Mouse (Mus musculus): ENCODE data around the gene Lancl3. TPM values are rescaled to one million over a fixed set of nuclear protein-coding genes. Genes with fewer than 3 reads are reported as not detected.

Gene Lancl3
- polyA plus RNA-seq, 1 experiment = 1.3 TPM

DNA sequence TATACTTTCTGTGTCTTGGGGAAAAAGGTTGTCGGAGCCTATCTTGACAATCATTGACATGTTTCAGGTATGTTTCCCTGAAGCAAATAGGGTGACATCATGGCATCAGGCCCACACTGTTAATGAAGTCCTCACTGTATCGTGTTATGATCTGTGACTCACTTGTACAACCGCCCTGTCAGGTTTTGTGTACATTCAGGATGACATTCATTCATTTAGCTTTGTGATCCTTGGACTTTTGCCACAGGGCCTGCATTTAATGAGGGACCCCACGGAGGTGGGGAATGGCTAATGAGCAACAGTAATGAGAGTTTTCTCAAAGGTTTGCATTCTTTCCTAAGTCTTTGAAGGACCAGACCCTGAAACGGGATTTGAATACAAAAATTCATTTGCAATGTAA is 49.2 kb downstream of the Lancl3 start:
- TF ChIP-seq FOSL1 (IDR thresholded peaks at IDR 0.05; ENCODE audit: insufficient read depth, low read length, poor library complexity, severe bottlenecking) (no peak), CTCF (IDR thresholded peaks at IDR 0.05; ENCODE audit: control insufficient read depth, insufficient read depth, insufficient read length) (no peak), CEBPB (IDR thresholded peaks at IDR 0.05; ENCODE audit: low read depth) (no peak), MYOG (IDR thresholded peaks at IDR 0.05; ENCODE audit: control insufficient read depth, extremely low read depth, insufficient read length) (no peak), MYOD1 (IDR thresholded peaks at IDR 0.05; ENCODE audit: control insufficient read depth, insufficient read length, low read depth) (no peak), USF1 (IDR thresholded peaks at IDR 0.05; ENCODE audit: low read depth) (no peak), MAX (IDR thresholded peaks at IDR 0.05) (no peak)
- Histone ChIP-seq H3K36me3 (ENCODE audit: control insufficient read depth, insufficient read depth) (no peaks in the 10 kb centered on the region), H3K79me2 (ENCODE audit: control insufficient read depth, insufficient read depth) (no peaks in the 10 kb centered on the region), H3ac (ENCODE audit: control insufficient read depth, insufficient read length, low read depth) (no peak overlapping the region), H3K79me3 (ENCODE audit: low read depth) (no peaks in the 10 kb centered on the region), H3K4me3 (ENCODE audit: insufficient read depth, poor library complexity, severe bottlenecking) (no peak overlapping the region), H3K27me3 (ENCODE audit: control insufficient read depth, insufficient read depth, insufficient read length) (no peaks in the 10 kb centered on the region)

GRCm38 (mm10) chrX:9253990-9254389 is 54.3 kb downstream of the Lancl3 start:
- no peak overlapping the region for H3K4me3 ChIP-seq (ENCODE audit: insufficient read depth, poor library complexity, severe bottlenecking)
- H3K79me3 ChIP-seq (ENCODE audit: low read depth) = no peaks in the 10 kb centered on the region
- TF ChIP-seq MYOD1 (IDR thresholded peaks at IDR 0.05; ENCODE audit: control insufficient read depth, insufficient read length, low read depth) (no peak), MYOG (IDR thresholded peaks at IDR 0.05; ENCODE audit: control insufficient read depth, extremely low read depth, insufficient read length) (no peak), MAX (IDR thresholded peaks at IDR 0.05) (no peak), USF1 (IDR thresholded peaks at IDR 0.05; ENCODE audit: low read depth) (no peak), FOSL1 (IDR thresholded peaks at IDR 0.05; ENCODE audit: insufficient read depth, low read length, poor library complexity, severe bottlenecking) (no peak), CEBPB (IDR thresholded peaks at IDR 0.05; ENCODE audit: low read depth) (no peak), CTCF (IDR thresholded peaks at IDR 0.05; ENCODE audit: control insufficient read depth, insufficient read depth, insufficient read length) (no peak)
- no peaks in the 10 kb centered on the region for H3K27me3 ChIP-seq (ENCODE audit: control insufficient read depth, insufficient read depth, insufficient read length)
- H3K79me2 ChIP-seq (ENCODE audit: control insufficient read depth, insufficient read depth) = no peaks in the 10 kb centered on the region
- no peaks in the 10 kb centered on the region for H3K36me3 ChIP-seq (ENCODE audit: control insufficient read depth, insufficient read depth)
- H3ac ChIP-seq (ENCODE audit: control insufficient read depth, insufficient read length, low read depth) = no peak overlapping the region

DNA sequence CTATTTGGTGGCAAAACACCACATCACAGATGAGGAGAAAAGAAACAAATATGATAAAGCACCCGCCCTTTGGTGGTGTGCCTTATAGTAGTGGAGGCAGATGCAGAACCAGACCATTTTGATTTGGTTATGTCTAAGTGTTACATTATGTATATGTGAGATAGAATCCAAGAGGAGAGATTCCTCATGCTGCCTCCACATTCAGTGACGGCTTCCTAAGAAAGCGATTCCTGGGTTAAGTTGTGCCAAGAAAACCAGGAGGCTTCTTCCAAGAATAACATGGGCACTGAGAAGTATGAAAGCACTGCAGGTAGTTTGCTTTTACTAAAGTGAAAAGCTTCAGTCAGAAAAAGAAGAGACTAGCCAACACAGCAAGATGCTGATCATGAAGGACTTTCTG is 55.2 kb downstream of the Lancl3 start:
- no peak overlapping the region for H3K4me3 ChIP-seq (ENCODE audit: insufficient read depth, poor library complexity, severe bottlenecking)

GRCm38 (mm10) chrX:9256766-9257165 is 57.1 kb downstream of the Lancl3 start, which contains the start of gene Gm14862:
TSS of gene Gm14862 (minus strand) at chrX:9256899.
- Histone ChIP-seq H3K4me3 (ENCODE audit: insufficient read depth, poor library complexity, severe bottlenecking) (no peak within 1 kb of the TSS), H3K27me3 (ENCODE audit: control insufficient read depth, insufficient read depth, insufficient read length) (no peaks in the 10 kb centered on the region), H3K36me3 (ENCODE audit: control insufficient read depth, insufficient read depth) (no peaks in the 10 kb centered on the region), H3K79me2 (ENCODE audit: control insufficient read depth, insufficient read depth) (no peaks in the 10 kb centered on the region), H3K79me3 (ENCODE audit: low read depth) (no peaks in the 10 kb centered on the region), H3ac (ENCODE audit: control insufficient read depth, insufficient read length, low read depth) (no peak within 1 kb of the TSS)
- no peak for TF ChIP-seq MAX (IDR thresholded peaks at IDR 0.05)
- no peak for TF ChIP-seq CEBPB (IDR thresholded peaks at IDR 0.05; ENCODE audit: low read depth)
- no peak for TF ChIP-seq MYOD1 (IDR thresholded peaks at IDR 0.05; ENCODE audit: control insufficient read depth, insufficient read length, low read depth)
- TF ChIP-seq MYOG (IDR thresholded peaks at IDR 0.05; ENCODE audit: control insufficient read depth, extremely low read depth, insufficient read length) = no peak
- TF ChIP-seq USF1 (IDR thresholded peaks at IDR 0.05; ENCODE audit: low read depth) = no peak
- TF ChIP-seq CTCF (IDR thresholded peaks at IDR 0.05; ENCODE audit: control insufficient read depth, insufficient read depth, insufficient read length) = no peak
- TF ChIP-seq FOSL1 (IDR thresholded peaks at IDR 0.05; ENCODE audit: insufficient read depth, low read length, poor library complexity, severe bottlenecking) = no peak

More for the DNA sequence above, 55.2 kb downstream of the Lancl3 start:
- no peaks in the 10 kb centered on the region for H3K79me2 ChIP-seq (ENCODE audit: control insufficient read depth, insufficient read depth)
- H3K79me3 ChIP-seq (ENCODE audit: low read depth) = no peaks in the 10 kb centered on the region
- no peak overlapping the region for H3ac ChIP-seq (ENCODE audit: control insufficient read depth, insufficient read length, low read depth)
- no peaks in the 10 kb centered on the region for H3K36me3 ChIP-seq (ENCODE audit: control insufficient read depth, insufficient read depth)
- TF ChIP-seq CEBPB (IDR thresholded peaks at IDR 0.05; ENCODE audit: low read depth) (no peak), MAX (IDR thresholded peaks at IDR 0.05) (no peak), MYOD1 (IDR thresholded peaks at IDR 0.05; ENCODE audit: control insufficient read depth, insufficient read length, low read depth) (no peak), FOSL1 (IDR thresholded peaks at IDR 0.05; ENCODE audit: insufficient read depth, low read length, poor library complexity, severe bottlenecking) (no peak), MYOG (IDR thresholded peaks at IDR 0.05; ENCODE audit: control insufficient read depth, extremely low read depth, insufficient read length) (no peak), CTCF (IDR thresholded peaks at IDR 0.05; ENCODE audit: control insufficient read depth, insufficient read depth, insufficient read length) (no peak), USF1 (IDR thresholded peaks at IDR 0.05; ENCODE audit: low read depth) (no peak)
- no peaks in the 10 kb centered on the region for H3K27me3 ChIP-seq (ENCODE audit: control insufficient read depth, insufficient read depth, insufficient read length)

DNA sequence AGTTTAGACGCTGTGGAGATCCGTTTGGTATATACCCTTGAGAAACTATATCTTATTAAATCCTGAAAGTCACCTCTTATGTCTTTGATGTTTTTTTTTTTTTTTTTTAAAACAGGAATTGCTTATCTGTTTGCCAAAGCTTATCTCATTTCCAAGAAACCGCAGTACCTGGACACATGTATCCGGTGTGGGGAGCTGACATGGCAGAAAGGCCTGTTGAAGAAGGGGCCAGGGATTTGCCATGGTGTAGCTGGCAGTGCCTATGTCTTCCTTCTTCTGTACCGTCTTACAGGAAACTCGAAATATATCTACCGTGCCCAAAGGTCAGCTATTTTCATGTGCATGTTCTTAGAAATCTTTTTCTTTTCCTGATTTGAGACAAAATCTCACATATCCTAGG is 58.1 kb downstream of the Lancl3 start:
- no peak overlapping the region for H3K4me3 ChIP-seq (ENCODE audit: insufficient read depth, poor library complexity, severe bottlenecking)
- no peaks in the 10 kb centered on the region for H3K79me3 ChIP-seq (ENCODE audit: low read depth)
- no peaks in the 10 kb centered on the region for H3K27me3 ChIP-seq (ENCODE audit: control insufficient read depth, insufficient read depth, insufficient read length)
- no peaks in the 10 kb centered on the region for H3K36me3 ChIP-seq (ENCODE audit: control insufficient read depth, insufficient read depth)
- H3ac ChIP-seq (ENCODE audit: control insufficient read depth, insufficient read length, low read depth) = no peak overlapping the region
- TF ChIP-seq MYOD1 (IDR thresholded peaks at IDR 0.05; ENCODE audit: control insufficient read depth, insufficient read length, low read depth) (no peak), FOSL1 (IDR thresholded peaks at IDR 0.05; ENCODE audit: insufficient read depth, low read length, poor library complexity, severe bottlenecking) (no peak)
- no peaks in the 10 kb centered on the region for H3K79me2 ChIP-seq (ENCODE audit: control insufficient read depth, insufficient read depth)

- no peaks in the 10 kb centered on the region for H3K79me2 ChIP-seq (ENCODE audit: control insufficient read depth, insufficient read depth)
- TF ChIP-seq CTCF (IDR thresholded peaks at IDR 0.05; ENCODE audit: control insufficient read depth, insufficient read depth, insufficient read length) (no peak), FOSL1 (IDR thresholded peaks at IDR 0.05; ENCODE audit: insufficient read depth, low read length, poor library complexity, severe bottlenecking) (no peak), CEBPB (IDR thresholded peaks at IDR 0.05; ENCODE audit: low read depth) (no peak), MYOG (IDR thresholded peaks at IDR 0.05; ENCODE audit: control insufficient read depth, extremely low read depth, insufficient read length) (no peak), MYOD1 (IDR thresholded peaks at IDR 0.05; ENCODE audit: control insufficient read depth, insufficient read length, low read depth) (no peak), USF1 (IDR thresholded peaks at IDR 0.05; ENCODE audit: low read depth) (no peak), MAX (IDR thresholded peaks at IDR 0.05) (no peak)
- no peaks in the 10 kb centered on the region for H3K79me3 ChIP-seq (ENCODE audit: low read depth)
- H3K27me3 ChIP-seq (ENCODE audit: control insufficient read depth, insufficient read depth, insufficient read length) = no peaks in the 10 kb centered on the region
- H3K36me3 ChIP-seq (ENCODE audit: control insufficient read depth, insufficient read depth) = no peaks in the 10 kb centered on the region
- H3K4me3 ChIP-seq (ENCODE audit: insufficient read depth, poor library complexity, severe bottlenecking) = no peak overlapping the region
- no peak overlapping the region for H3ac ChIP-seq (ENCODE audit: control insufficient read depth, insufficient read length, low read depth)
These were observed 59.6 kb downstream of the Lancl3 start for GRCm38 (mm10) chrX:9259267-9259666.
